Comparison of ENCODE assay signal across 8 mouse cellular contexts in the genomic region with DNA sequence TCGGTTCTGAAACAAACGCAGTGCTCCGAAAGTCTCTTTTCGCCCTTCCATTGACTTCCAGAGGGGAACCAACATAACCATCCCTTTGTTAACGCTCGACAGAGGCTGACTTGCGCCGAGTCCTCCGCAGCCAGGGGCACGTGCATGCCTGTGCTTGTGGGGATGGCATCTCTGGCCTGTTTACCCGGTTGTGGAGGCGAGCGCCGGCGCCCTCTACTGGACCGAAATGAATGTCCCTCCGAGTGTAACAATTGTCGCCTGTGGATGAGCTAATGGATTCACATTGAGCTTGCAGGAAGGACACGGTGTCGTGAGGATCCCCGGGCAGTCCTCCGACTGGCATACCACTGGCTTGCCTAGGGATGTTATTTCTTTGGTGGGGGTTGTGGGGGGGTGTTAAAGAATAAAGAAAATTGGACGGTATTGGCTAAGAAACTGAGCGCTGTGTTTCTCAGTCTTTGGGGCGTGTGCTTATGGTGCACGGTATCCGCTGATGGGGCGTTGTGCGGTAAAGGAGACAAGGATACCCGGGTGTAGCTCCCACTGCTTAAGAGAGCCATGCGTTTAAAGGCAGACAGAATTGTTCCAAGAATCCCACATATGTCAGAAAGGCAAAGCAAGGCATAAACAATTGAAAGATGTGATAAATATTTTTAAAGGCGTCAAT. TPM values are rescaled to one million over a fixed set of nuclear protein-coding genes. Genes with fewer than 3 reads are reported as not detected.
A peak's percentile ranks its signal among the peaks of the same experiment; 100 is the strongest.
DNase-seq lines count a peak whose midpoint lies in the region; ATAC-seq and TF ChIP-seq lines count a peak whose summit lies in the region.

No protein-coding gene starts in this region.

- ATAC-seq in forebrain, embryonic 15.5 days (replicated peaks) = peak; percentile 93
- peak; percentile 94 for ATAC-seq in liver, postnatal 0 days
- ATAC-seq in neural tube, embryonic 15.5 days (ENCODE audit: low FRiP score) = peak; percentile 94

- peak overlapping the region; percentile 63 for H3K4me3 ChIP-seq in forebrain, embryonic 15.5 days
- H3K4me3 ChIP-seq in liver, postnatal 0 days (ENCODE audit: low read depth, low read length) = peak overlapping the region; percentile 33
- H3K4me3 ChIP-seq in neural tube, embryonic 15.5 days (replicated peaks) = peak overlapping the region; percentile 48

- H3K36me3 ChIP-seq in forebrain, embryonic 15.5 days = no peaks in the 10 kb centered on the region
- no peaks in the 10 kb centered on the region for H3K36me3 ChIP-seq in liver, postnatal 0 days (replicated peaks; ENCODE audit: insufficient read depth, low read length)
- no peaks in the 10 kb centered on the region for H3K36me3 ChIP-seq in neural tube, embryonic 15.5 days

- intact Hi-C loops in heart, postnatal 25 days (cut with DNase I) = loop anchor here (1.0 to 10.0 kb wide), 4 partner anchors 49 to 235 kb away; no protein-coding TSS in a partner anchor

- H3K4me2 ChIP-seq in forebrain, embryonic 15.5 days (replicated peaks) = peak overlapping the region; percentile 70
- H3K4me2 ChIP-seq in liver, postnatal 0 days (ENCODE audit: low read depth, low read length) = peak overlapping the region; percentile 77
- H3K4me2 ChIP-seq in neural tube, embryonic 15.5 days = peak overlapping the region; percentile 66

- peak; percentile 99 for TF ChIP-seq CTCF in liver, postnatal 0 days (IDR thresholded peaks at IDR 0.05; ENCODE audit: low read depth)

- under 1% methylated on average over 32 of the region's 32 CpGs for WGBS in forebrain, embryonic 15.5 days
- WGBS in liver, postnatal 0 days (ENCODE audit: insufficient replicate concordance) = under 1% methylated on average over 32 of the region's 32 CpGs
- WGBS in neural tube, embryonic 15.5 days = under 1% methylated on average over 32 of the region's 32 CpGs

- H3K4me1 ChIP-seq in forebrain, embryonic 15.5 days = peaks cover 32% of the 10 kb centered on the region
- peaks cover 17% of the 10 kb centered on the region for H3K4me1 ChIP-seq in liver, postnatal 0 days (ENCODE audit: insufficient read depth)
- H3K4me1 ChIP-seq in neural tube, embryonic 15.5 days = peaks cover 21% of the 10 kb centered on the region

- TF ChIP-seq EP300 in liver, postnatal 0 days (IDR thresholded peaks at IDR 0.05; ENCODE audit: low read depth) = no peak

- DNase-seq in ES-CJ7 (ENCODE audit: low read depth, low spot score) = peak; percentile 94
- DNase-seq in cerebellum, adult 11 months = peak; percentile 91
- peak; percentile 66 for DNase-seq in heart, postnatal 25 days (ENCODE audit: low spot score)
- peak; percentile 93 for DNase-seq in layer of hippocampus, adult 11-12 months (ENCODE audit: low spot score)
- DNase-seq in liver, postnatal 0 days = peak; percentile 90
- DNase-seq in testis, postnatal 10 days (ENCODE audit: low spot score) = peak; percentile 88

- peak overlapping the region; percentile 79 for H3K9ac ChIP-seq in forebrain, embryonic 15.5 days (replicated peaks)
- peak overlapping the region; percentile 2; the same call in 1 of the 2 replicates for H3K9ac ChIP-seq in liver, postnatal 0 days (replicated peaks)
- H3K9ac ChIP-seq in neural tube, embryonic 15.5 days (replicated peaks) = peak overlapping the region; percentile 54

- no peaks in the 10 kb centered on the region for H3K9me3 ChIP-seq in forebrain, embryonic 15.5 days
- H3K9me3 ChIP-seq in liver, postnatal 0 days (ENCODE audit: low read length) = no peaks in the 10 kb centered on the region
- no peaks in the 10 kb centered on the region for H3K9me3 ChIP-seq in neural tube, embryonic 15.5 days (replicated peaks)

- no peaks in the 10 kb centered on the region for H3K27me3 ChIP-seq in forebrain, embryonic 15.5 days
- peaks cover 29% of the 10 kb centered on the region for H3K27me3 ChIP-seq in liver, postnatal 0 days (ENCODE audit: insufficient read depth, low read length)
- H3K27me3 ChIP-seq in neural tube, embryonic 15.5 days (replicated peaks) = no peaks in the 10 kb centered on the region

- H3K27ac ChIP-seq in forebrain, embryonic 15.5 days (replicated peaks) = peak overlapping the region; percentile 95
- H3K27ac ChIP-seq in liver, postnatal 0 days (ENCODE audit: low read depth) = no peak overlapping the region
- H3K27ac ChIP-seq in neural tube, embryonic 15.5 days (replicated peaks) = peak overlapping the region; percentile 90

RNA-seq across cellular contexts. Expression of a gene that starts 0.6 kb away (rescaled TPM):
- polyA plus RNA-seq in forebrain, embryonic 15.5 days (2015; fragmentation: Nextera tagmentation; extraction: Ambion mirVana) = 27.8 and 28.6 TPM in 2 replicates
- total RNA-seq in heart, postnatal 25 days (2021) = 100 to 1,000 TPM; 123 to 140 TPM
- 4.0 and 4.5 TPM in 2 replicates for polyA plus RNA-seq in liver, postnatal 0 days (2015; fragmentation: Nextera tagmentation; extraction: Ambion mirVana)
- polyA plus RNA-seq in neural tube, embryonic 15.5 days (2015; fragmentation: Nextera tagmentation; extraction: Ambion mirVana) = 30.3 and 35.2 TPM in 2 replicates

RNA-seq across cellular contexts. Expression of a gene that starts 53.3 kb away (rescaled TPM):
- polyA plus RNA-seq in forebrain, embryonic 15.5 days (2015; fragmentation: Nextera tagmentation; extraction: Ambion mirVana) = 14.2 and 15.7 TPM in 2 replicates
- total RNA-seq in heart, postnatal 25 days (2021) = 1 to 10 TPM; 6.9 to 7.1 TPM
- 3.9 and 4.2 TPM in 2 replicates for polyA plus RNA-seq in liver, postnatal 0 days (2015; fragmentation: Nextera tagmentation; extraction: Ambion mirVana)
- 14.3 and 15.0 TPM in 2 replicates for polyA plus RNA-seq in neural tube, embryonic 15.5 days (2015; fragmentation: Nextera tagmentation; extraction: Ambion mirVana)

Comparison
In these comparisons a context has a peak if more than half of its experiments do, and no peak if none do; other contexts are left out.
1. H3K9ac ChIP-seq: peak in every context shown above with its lines; median percentile 79 in forebrain, embryonic 15.5 days; 54 in neural tube, embryonic 15.5 days; 2 in liver, postnatal 0 days.